Mouse (Mus musculus): ENCODE results near the gene Arhgdia. TPM values are rescaled to one million over a fixed set of nuclear protein-coding genes. Genes with fewer than 3 reads are reported as not detected.

Arhgdia gene
- polyA plus RNA-seq, 1 experiment from 2014 or later = 438 TPM

DNA sequence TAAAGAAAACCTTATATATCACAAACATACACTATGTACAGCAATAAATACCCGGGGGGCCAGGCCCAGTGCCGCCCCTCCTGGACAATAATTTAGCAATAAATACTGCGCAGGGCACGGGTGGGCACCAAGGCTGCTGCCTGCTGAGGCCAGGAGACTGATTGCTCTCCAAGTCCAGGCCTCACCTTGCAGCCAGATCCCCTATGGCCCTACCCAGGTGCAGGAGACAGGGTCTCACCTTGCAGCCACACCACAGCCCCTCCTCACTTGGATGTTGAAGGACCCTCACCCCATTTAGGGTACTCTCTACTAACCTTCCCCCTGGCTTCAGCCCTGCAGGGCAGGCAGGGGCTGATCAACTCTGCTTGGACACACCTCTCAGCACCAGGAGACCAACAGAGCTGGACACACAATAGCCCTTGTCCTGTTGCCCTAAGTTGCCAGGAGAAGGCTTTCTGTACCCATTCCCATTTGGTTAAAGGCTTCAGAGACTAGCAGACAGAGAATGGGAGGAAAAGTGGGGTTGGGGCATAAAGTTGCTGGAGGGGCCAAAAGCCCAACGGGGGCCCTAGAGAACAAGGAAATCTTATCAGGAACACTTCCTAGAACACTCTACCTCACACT is 43.8 kb upstream of the Arhgdia start, which contains the start of gene Sirt7:
TSS of gene Sirt7 (minus strand) at position 89 of the 624 bp plus-strand sequence.
- no peak for DNase-seq
- 25% methylated on average over 5 of the region's 5 CpGs for WGBS
- peaks cover 58% of the 10 kb centered on the region for H3K36me3 ChIP-seq (ENCODE audit: control insufficient read depth, insufficient read depth, low read length)

DNA sequence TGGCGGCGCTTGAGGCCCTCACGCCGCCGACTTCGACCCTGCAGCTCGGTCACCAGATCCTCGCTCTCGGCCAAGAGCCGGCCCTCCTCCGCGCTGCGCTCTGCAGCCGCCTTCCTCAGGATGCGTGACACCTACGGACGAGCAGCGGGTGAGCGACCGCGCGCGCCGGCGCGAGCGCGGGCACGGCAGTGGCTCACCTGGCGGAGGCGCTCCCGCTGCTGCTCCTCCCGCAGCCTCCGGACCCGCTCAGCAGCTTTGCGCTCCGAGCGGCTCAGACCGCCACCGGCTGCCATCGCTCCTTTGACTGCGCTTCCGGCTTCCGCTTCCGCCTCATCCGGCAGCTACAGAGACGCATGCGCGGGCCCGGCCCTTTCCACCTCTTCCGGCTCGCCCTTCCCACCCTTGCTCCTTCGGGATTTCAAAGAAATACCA is 43.3 kb upstream of the Arhgdia start:
- peaks cover 14% of the 10 kb centered on the region for H3K4me1 ChIP-seq (ENCODE audit: control insufficient read depth, insufficient read depth, low read length)
- H3K9me3 ChIP-seq (ENCODE audit: control insufficient read depth, low read length) = no peaks in the 10 kb centered on the region
- H3K27ac ChIP-seq (replicated peaks; ENCODE audit: low read depth, low read length) = peak overlapping the region; percentile 86
- H3K27me3 ChIP-seq (ENCODE audit: control insufficient read depth, insufficient read depth, low read length) = no peaks in the 10 kb centered on the region
- peak overlapping the region; percentile 72 for H3K9ac ChIP-seq (replicated peaks; ENCODE audit: low read length)
- DNase-seq (peak; percentile 95), ATAC-seq (ENCODE audit: low FRiP score, low TSS enrichment) (peak; percentile 83)
- H3K4me2 ChIP-seq (ENCODE audit: low read length) = peak overlapping the region; percentile 98
- peak overlapping the region; percentile 94 for H3K4me3 ChIP-seq (replicated peaks; ENCODE audit: low read depth, low read length)
- peaks cover 63% of the 10 kb centered on the region for H3K36me3 ChIP-seq (ENCODE audit: control insufficient read depth, insufficient read depth, low read length)
- under 1% methylated on average over 43 of the region's 53 CpGs for WGBS

More for the DNA sequence above, 43.8 kb upstream of the Arhgdia start, which contains the start of gene Sirt7:
- peak; percentile 31; the same call in 1 of the 2 replicates for ATAC-seq (ENCODE audit: low FRiP score, low TSS enrichment)
- peak within 1 kb of the TSS; percentile 72 for H3K9ac ChIP-seq (replicated peaks; ENCODE audit: low read length)
- peaks cover 14% of the 10 kb centered on the region for H3K4me1 ChIP-seq (ENCODE audit: control insufficient read depth, insufficient read depth, low read length)
- H3K27me3 ChIP-seq (ENCODE audit: control insufficient read depth, insufficient read depth, low read length) = no peaks in the 10 kb centered on the region
- H3K9me3 ChIP-seq (ENCODE audit: control insufficient read depth, low read length) = no peaks in the 10 kb centered on the region
- peak within 1 kb of the TSS; percentile 86 for H3K27ac ChIP-seq (replicated peaks; ENCODE audit: low read depth, low read length)
- H3K4me3 ChIP-seq (replicated peaks; ENCODE audit: low read depth, low read length) = peak within 1 kb of the TSS; percentile 94
- H3K4me2 ChIP-seq (ENCODE audit: low read length) = peak within 1 kb of the TSS; percentile 98

DNA sequence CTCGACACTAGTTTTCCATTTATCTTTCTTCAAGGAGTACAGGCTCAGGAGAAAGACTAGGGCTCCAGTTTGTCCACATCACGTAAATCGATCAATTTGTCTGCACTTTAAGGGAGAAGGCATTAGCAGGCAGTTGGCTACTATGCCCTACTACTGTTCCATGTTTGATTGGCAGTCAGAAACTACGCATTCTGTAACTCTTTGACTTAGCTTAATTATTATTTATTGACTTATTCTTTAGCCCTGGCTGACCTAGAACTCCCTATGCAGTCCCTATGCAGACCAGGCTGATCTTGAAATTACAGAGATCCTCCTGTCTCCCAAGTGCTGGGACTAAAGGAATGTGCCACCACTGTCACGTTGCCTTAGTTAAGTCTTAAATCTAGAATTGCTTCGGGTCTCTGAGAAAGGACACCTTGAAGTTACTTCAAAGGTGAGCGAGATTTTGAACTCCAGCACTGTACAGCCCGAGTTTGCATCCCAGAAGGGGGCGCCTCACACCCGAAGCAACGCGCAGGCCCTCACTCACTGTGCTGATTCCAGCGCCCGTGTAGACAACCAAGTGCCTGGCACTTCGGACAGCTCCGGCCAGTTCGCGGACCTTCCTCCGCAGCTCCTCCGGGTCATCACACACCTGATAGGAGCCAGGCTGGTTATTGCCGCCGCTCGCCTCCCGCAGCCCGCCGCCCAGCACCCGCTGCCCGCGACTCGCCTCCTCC is 42.7 kb upstream of the Arhgdia start:
- H3K4me3 ChIP-seq (replicated peaks; ENCODE audit: low read depth, low read length) = peak overlapping the region; percentile 94
- no peaks in the 10 kb centered on the region for H3K9me3 ChIP-seq (ENCODE audit: control insufficient read depth, low read length)
- 14% methylated on average over 30 of the region's 30 CpGs for WGBS
- H3K27ac ChIP-seq (replicated peaks; ENCODE audit: low read depth, low read length) = peak overlapping the region; percentile 86
- peak; percentile 46; the same call in 1 of the 2 replicates for ATAC-seq (ENCODE audit: low FRiP score, low TSS enrichment)
- H3K36me3 ChIP-seq (ENCODE audit: control insufficient read depth, insufficient read depth, low read length) = peaks cover 64% of the 10 kb centered on the region
- DNase-seq = peak; percentile 72
- peaks cover 14% of the 10 kb centered on the region for H3K4me1 ChIP-seq (ENCODE audit: control insufficient read depth, insufficient read depth, low read length)
- H3K27me3 ChIP-seq (ENCODE audit: control insufficient read depth, insufficient read depth, low read length) = no peaks in the 10 kb centered on the region
- H3K4me2 ChIP-seq (ENCODE audit: low read length) = peak overlapping the region; percentile 98
- H3K9ac ChIP-seq (replicated peaks; ENCODE audit: low read length) = peak overlapping the region; percentile 72

DNA sequence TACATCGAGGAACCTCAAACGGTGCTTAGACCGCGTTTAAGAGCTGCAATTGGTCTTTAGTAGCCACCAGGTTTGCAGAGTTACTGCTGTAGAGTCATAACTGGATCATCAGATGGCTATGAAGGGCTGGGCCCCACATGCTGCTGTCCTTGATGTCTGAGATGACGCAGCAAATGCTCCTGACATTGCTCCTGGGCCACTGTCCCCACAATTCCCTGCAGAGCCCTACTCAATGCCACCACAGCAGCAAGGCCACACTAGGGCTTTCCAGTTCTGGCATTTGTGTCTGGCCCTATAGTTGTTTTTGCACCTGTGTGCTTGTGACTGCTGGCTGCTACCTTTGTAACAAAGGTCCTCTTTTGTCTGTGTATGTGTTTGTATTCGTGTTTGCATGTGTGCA is 41.4 kb upstream of the Arhgdia start:
- no peak overlapping the region for H3K4me3 ChIP-seq (replicated peaks; ENCODE audit: low read depth, low read length)
- H3K9ac ChIP-seq (replicated peaks; ENCODE audit: low read length) = no peak overlapping the region
- DNase-seq (no peak), ATAC-seq (ENCODE audit: low FRiP score, low TSS enrichment) (no peak)
- no peak overlapping the region for H3K4me2 ChIP-seq (ENCODE audit: low read length)
- H3K9me3 ChIP-seq (ENCODE audit: control insufficient read depth, low read length) = no peaks in the 10 kb centered on the region
- no peak overlapping the region for H3K27ac ChIP-seq (replicated peaks; ENCODE audit: low read depth, low read length)
- no peaks in the 10 kb centered on the region for H3K27me3 ChIP-seq (ENCODE audit: control insufficient read depth, insufficient read depth, low read length)
- WGBS = 89% methylated on average over 6 of the region's 6 CpGs
- peaks cover 14% of the 10 kb centered on the region for H3K4me1 ChIP-seq (ENCODE audit: control insufficient read depth, insufficient read depth, low read length)
- peaks cover 65% of the 10 kb centered on the region for H3K36me3 ChIP-seq (ENCODE audit: control insufficient read depth, insufficient read depth, low read length)

DNA sequence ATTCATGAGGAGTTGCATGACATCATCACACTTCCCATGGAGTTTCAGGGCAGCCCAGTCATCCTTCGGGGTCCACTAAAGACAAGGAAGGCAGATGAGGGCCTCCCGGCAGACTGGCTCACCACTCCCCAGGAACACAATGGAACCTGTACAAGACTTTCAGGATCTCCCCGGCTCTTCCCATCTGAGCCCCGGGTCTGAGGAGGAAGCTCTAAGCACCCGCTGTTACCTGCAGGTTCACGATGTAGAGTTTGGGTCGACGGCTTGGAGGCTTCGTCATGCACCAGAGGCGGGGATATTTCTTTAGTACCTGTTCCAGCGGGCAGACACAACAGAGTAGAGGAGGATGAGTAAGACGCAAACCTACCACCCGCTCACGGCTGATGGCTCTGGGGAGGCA is 38.8 kb upstream of the Arhgdia start:
- no peak for ATAC-seq (ENCODE audit: low FRiP score, low TSS enrichment)
- peaks cover 52% of the 10 kb centered on the region for H3K36me3 ChIP-seq (ENCODE audit: control insufficient read depth, insufficient read depth, low read length)
- no peak overlapping the region for H3K27ac ChIP-seq (replicated peaks; ENCODE audit: low read depth, low read length)
- no peak for DNase-seq
- H3K9me3 ChIP-seq (ENCODE audit: control insufficient read depth, low read length) = no peaks in the 10 kb centered on the region
- no peaks in the 10 kb centered on the region for H3K27me3 ChIP-seq (ENCODE audit: control insufficient read depth, insufficient read depth, low read length)
- H3K4me1 ChIP-seq (ENCODE audit: control insufficient read depth, insufficient read depth, low read length) = peaks cover 17% of the 10 kb centered on the region
- no peak overlapping the region for H3K4me3 ChIP-seq (replicated peaks; ENCODE audit: low read depth, low read length)
- H3K9ac ChIP-seq (replicated peaks; ENCODE audit: low read length) = no peak overlapping the region
- WGBS = 95% methylated on average over 14 of the region's 14 CpGs
- H3K4me2 ChIP-seq (ENCODE audit: low read length) = no peak overlapping the region

DNA sequence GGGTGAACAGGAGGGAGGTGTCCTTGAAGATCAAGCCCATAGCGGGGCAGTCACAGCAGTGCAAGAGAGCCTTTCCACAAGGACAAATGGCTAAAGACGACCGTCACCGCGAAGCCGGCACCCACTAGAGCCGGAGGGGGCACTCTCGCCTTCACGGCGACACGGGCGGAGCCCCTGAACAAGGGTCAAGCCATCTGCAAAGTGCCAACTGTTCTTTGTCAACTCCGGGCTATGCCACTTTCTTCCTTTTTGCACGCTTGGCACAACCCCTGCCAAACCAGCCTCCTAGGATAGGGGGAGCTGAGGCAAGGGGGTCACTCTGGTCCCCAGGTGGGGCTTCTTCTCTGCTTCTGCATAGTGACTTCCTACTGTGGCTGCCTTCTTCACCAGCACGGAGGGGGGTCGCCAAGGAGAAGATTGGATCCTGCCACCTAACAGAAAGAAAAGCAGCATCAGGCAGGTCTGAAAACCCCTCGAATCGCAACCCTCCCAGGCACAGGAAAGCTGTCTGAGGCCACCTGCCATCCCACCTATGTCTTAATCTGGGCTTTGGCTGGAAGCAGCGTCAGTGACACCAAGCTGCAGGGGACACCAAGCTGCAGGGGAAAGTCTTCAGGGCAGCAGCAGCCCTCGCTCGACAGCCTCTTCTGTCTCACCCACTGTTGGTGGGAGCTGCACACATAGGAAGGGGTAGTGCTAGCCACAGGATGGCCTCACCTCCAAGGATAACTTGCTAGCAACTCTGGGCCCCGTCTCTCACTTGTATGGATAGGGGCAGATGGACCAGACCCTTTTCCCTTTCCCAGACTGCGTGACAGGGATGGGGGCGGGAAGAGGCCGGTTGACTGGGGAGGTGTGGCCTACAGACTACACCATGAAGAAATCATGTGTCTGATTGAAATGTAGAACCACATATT is 37.5 kb upstream of the Arhgdia start:
- Histone ChIP-seq H3K36me3 (ENCODE audit: control insufficient read depth, insufficient read depth, low read length) (peaks cover 59% of the 10 kb centered on the region), H3K4me1 (ENCODE audit: control insufficient read depth, insufficient read depth, low read length) (peaks cover 9% of the 10 kb centered on the region), H3K4me2 (ENCODE audit: low read length) (no peak overlapping the region), H3K9me3 (ENCODE audit: control insufficient read depth, low read length) (no peaks in the 10 kb centered on the region), H3K4me3 (replicated peaks; ENCODE audit: low read depth, low read length) (no peak overlapping the region), H3K27me3 (ENCODE audit: control insufficient read depth, insufficient read depth, low read length) (no peaks in the 10 kb centered on the region), H3K9ac (replicated peaks; ENCODE audit: low read length) (no peak overlapping the region), H3K27ac (replicated peaks; ENCODE audit: low read depth, low read length) (peak overlapping the region; percentile 83; the same call in 1 of the 2 replicates)
- DNase-seq (no peak), ATAC-seq (ENCODE audit: low FRiP score, low TSS enrichment) (no peak)
- 94% methylated on average over 25 of the region's 25 CpGs for WGBS

DNA sequence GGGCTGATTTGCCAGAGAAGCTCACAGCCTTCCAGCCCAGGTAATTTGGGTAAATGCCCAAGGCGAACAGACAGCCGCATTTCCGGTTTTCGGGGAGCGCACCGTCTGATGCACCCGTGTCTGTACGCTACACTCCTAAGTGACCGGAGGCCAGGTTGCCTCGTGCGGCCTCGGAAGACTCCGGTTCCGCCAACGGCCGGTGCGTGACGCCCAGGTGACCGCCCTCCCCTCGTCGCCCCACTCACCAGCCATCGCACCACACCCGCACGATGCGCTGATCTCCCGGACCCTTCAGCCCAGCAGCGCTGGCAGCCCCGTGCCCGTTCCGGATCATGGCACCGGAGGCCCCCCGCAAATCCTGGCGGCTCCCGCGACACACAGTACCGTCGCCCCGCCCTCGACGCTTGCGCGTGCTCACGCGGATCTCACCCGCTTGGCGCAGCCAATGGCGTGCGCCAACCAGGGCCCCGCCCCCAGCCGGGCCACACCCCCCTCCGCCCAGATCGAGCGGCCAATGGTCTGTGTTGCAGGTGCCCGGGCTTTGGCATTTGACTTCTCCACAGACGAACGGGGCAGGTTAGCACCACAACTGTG is 36.2 kb upstream of the Arhgdia start, which contains the start of gene Pcyt2:
TSS of gene Pcyt2 (minus strand) at position 418 of the 594 bp plus-strand sequence.
- Histone ChIP-seq H3K9ac (replicated peaks; ENCODE audit: low read length) (peak within 1 kb of the TSS; percentile 75), H3K4me3 (replicated peaks; ENCODE audit: low read depth, low read length) (peak within 1 kb of the TSS; percentile 62), H3K36me3 (ENCODE audit: control insufficient read depth, insufficient read depth, low read length) (peaks cover 65% of the 10 kb centered on the region), H3K4me2 (ENCODE audit: low read length) (peak within 1 kb of the TSS; percentile 72), H3K4me1 (ENCODE audit: control insufficient read depth, insufficient read depth, low read length) (peaks cover 7% of the 10 kb centered on the region), H3K27me3 (ENCODE audit: control insufficient read depth, insufficient read depth, low read length) (no peaks in the 10 kb centered on the region), H3K9me3 (ENCODE audit: control insufficient read depth, low read length) (no peaks in the 10 kb centered on the region), H3K27ac (replicated peaks; ENCODE audit: low read depth, low read length) (peak within 1 kb of the TSS; percentile 83)
- peak; percentile 97 for DNase-seq
- ATAC-seq (ENCODE audit: low FRiP score, low TSS enrichment) = peak; percentile 94
- under 1% methylated on average over 56 of the region's 56 CpGs for WGBS
